Mouse (Mus musculus) lung, postnatal 0 days (tissue): ENCODE results near the gene Hspb7. TPM values are rescaled to one million over a fixed set of nuclear protein-coding genes. Genes with fewer than 3 reads are reported as not detected.

Source experiments
- ATAC-seq: fragments of 200-750 bp; cut with Nextera tagmentation; 2 replicates; pipeline ENCODE4 v1.8.0; 2017; ENCODE audit warnings: moderate library complexity
- DNase-seq: peaks from one replicate; pipeline ENCODE4 v3.0.0-alpha.2; 2016; ENCODE audit warnings: low spot score
- H3K27ac ChIP-seq: fragments of 300-500 bp; sonication (generic); 2 replicates; pipeline ENCODE4 v1.5.1; 2014; ENCODE audit warnings: antibody characterized with exemption, mild to moderate bottlenecking, low read length, mixed read lengths
- H3K27me3 ChIP-seq: fragments of 300-500 bp; sonication (generic); replicated peaks from 2 replicates; pipeline ENCODE4 v1.6.1; 2014; ENCODE audit warnings: low read length, mixed read lengths; ENCODE audit not compliant: insufficient read depth
- H3K36me3 ChIP-seq: fragments of 300-500 bp; sonication (generic); 2 replicates; pipeline ENCODE4 v1.6.1; 2014; ENCODE audit warnings: low read length, mixed read lengths; ENCODE audit not compliant: insufficient read depth
- H3K4me1 ChIP-seq: fragments of 300-500 bp; sonication (generic); 2 replicates; pipeline ENCODE4 v1.6.1; 2014; ENCODE audit warnings: antibody characterized with exemption, low read depth, low read length, mixed read lengths; ENCODE audit not compliant: insufficient read depth
- H3K4me2 ChIP-seq: fragments of 300-500 bp; sonication (generic); replicated peaks from 2 replicates; pipeline ENCODE4 v1.6.1; 2014; ENCODE audit warnings: low read depth, mild to moderate bottlenecking, low read length, moderate library complexity, mixed read lengths
- H3K4me3 ChIP-seq: fragments of 300-500 bp; sonication (generic); 2 replicates; pipeline ENCODE4 v1.5.1; 2014; ENCODE audit warnings: low read depth, low read length
- H3K9ac ChIP-seq: fragments of 300-500 bp; sonication (generic); replicated peaks from 2 replicates; pipeline ENCODE4 v1.6.1; 2014; ENCODE audit warnings: low read depth, mild to moderate bottlenecking
- H3K9me3 ChIP-seq: fragments of 300-500 bp; sonication (generic); 2 replicates; pipeline ENCODE4 v1.6.1; 2016; ENCODE audit warnings: low read length, mixed read lengths
- CTCF ChIP-seq: IDR thresholded peaks from 2 replicates; pipeline ENCODE4 v1.5.1; 2016; ENCODE audit warnings: antibody characterized with exemption, mild to moderate bottlenecking
- EP300 ChIP-seq: IDR thresholded peaks from 2 replicates; pipeline ENCODE4 v1.6.1; 2016; ENCODE audit warnings: antibody characterized with exemption, mild to moderate bottlenecking, control low read depth
- WGBS: fragments of 180-500 bp; shearing (Covaris S2); extraction: QIAGEN DNeasy Blood & Tissue Kit; methylation state at CpG from one replicate; pipeline ENCODE4 v1.1.7; 2014; 5-methylcytosine and 5-hydroxymethylcytosine counted together
- polyA plus RNA-seq: library from polyadenylated mRNA; unstranded; fragments of >200 nt; fragmentation: Nextera tagmentation; extraction: Ambion mirVana; gene quantifications from 2 replicates; pipeline ENCODE4 v1.2.1, GENCODE M21; 2015

Hspb7 gene
- polyA plus RNA-seq, 1 experiment from 2014 or later, result 2.3 TPM

DNA sequence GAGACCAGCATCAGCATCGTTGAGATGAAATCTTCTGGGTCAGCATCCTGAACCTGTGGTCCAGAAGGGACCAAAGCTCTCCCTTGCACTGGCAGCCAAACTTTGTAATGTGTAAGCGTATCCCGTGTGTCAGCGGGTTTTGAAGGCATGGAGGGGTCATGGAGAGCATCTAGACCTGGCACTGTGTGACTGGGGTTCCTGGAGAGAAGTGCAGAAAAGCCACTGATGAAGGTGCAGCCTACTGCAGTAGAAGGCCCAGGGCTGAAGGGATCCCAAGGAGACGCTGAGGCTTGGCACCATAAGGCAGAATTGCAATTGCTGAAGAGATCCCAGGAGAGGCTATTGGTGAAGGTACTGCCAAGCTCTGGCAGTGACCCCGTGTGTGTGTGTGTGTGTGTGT lies 8.8 kb downstream of the Hspb7 start:
- TF ChIP-seq CTCF (no peak), EP300 (no peak)

DNA sequence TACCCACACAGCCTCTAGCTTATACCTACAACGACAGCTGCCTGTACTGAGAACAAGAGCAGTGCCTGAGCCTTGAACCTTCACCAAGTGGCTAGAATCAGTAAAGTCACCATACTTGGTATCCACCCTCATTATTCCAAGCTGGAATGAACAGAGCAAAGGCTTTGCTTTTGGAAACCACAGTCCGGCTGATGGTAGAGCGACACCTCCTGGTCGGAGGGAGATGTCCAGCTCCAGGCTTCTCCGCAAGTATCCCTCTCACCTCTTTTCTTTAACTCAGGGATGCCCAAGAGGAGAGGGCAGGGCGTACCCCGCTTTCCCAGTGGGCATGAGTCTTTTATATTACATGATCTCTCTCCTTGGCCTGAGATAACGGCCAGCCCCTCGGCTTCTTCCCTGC lies 9.3 kb downstream of the Hspb7 start:
- H3K4me3 ChIP-seq, result no peak overlapping the region
- H3K36me3 ChIP-seq, result no peaks in the 10 kb centered on the region
- no peak overlapping the region for H3K4me2 ChIP-seq
- no peaks in the 10 kb centered on the region for H3K27me3 ChIP-seq
- H3K27ac ChIP-seq, result no peak overlapping the region
- ATAC-seq, result no peak
- no peak overlapping the region for H3K9ac ChIP-seq
- H3K9me3 ChIP-seq, result no peaks in the 10 kb centered on the region
- no peak for TF ChIP-seq EP300
- TF ChIP-seq CTCF, result peak; percentile 75
- H3K4me1 ChIP-seq, result peaks cover 5% of the 10 kb centered on the region
- WGBS, result 48% methylated on average over 9 of the region's 9 CpGs
- DNase-seq, result peak; percentile 57

More for the DNA sequence above, 8.8 kb downstream of the Hspb7 start:
- no peak overlapping the region for H3K4me3 ChIP-seq
- WGBS, result 78% methylated on average over 6 of the region's 6 CpGs
- DNase-seq, result no peak
- no peaks in the 10 kb centered on the region for H3K27me3 ChIP-seq
- no peak overlapping the region for H3K4me2 ChIP-seq
- H3K36me3 ChIP-seq, result no peaks in the 10 kb centered on the region
- no peak for ATAC-seq
- no peak overlapping the region for H3K9ac ChIP-seq
- H3K27ac ChIP-seq, result no peak overlapping the region
- peaks cover 5% of the 10 kb centered on the region for H3K4me1 ChIP-seq
- no peaks in the 10 kb centered on the region for H3K9me3 ChIP-seq

DNA sequence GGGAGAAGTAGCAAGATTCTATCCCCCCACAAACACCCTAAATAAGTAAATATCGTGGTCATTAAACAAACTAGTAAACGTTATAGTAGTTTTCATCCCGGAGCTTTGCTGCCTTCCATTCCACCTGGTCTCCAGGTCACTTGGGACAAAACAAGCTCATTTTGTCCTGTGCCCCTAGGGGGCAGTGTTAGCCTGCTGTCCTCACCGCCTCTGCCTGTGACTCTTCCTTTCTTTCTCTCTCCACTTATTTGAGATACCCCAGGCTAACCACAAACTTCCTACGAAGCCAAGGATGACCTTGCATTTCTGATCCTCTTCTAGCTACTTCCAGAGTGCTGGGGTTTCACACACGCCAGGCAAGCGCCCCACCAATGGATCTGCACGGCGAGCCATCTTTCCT lies 10.4 kb downstream of the Hspb7 start:
- no peak overlapping the region for H3K27ac ChIP-seq
- no peak overlapping the region for H3K4me3 ChIP-seq
- no peaks in the 10 kb centered on the region for H3K36me3 ChIP-seq
- peak; percentile 78 for DNase-seq
- no peak overlapping the region for H3K4me2 ChIP-seq
- ATAC-seq, result peak; percentile 22; the same call in 1 of the 2 replicates
- 40% methylated on average over 9 of the region's 9 CpGs for WGBS
- no peak overlapping the region for H3K9ac ChIP-seq
- no peaks in the 10 kb centered on the region; the same call in 1 of the 2 replicates for H3K4me1 ChIP-seq
- H3K9me3 ChIP-seq, result no peaks in the 10 kb centered on the region
- no peak for TF ChIP-seq EP300
- TF ChIP-seq CTCF, result peak; percentile 90
- H3K27me3 ChIP-seq, result no peaks in the 10 kb centered on the region

GRCm38 (mm10) chr4:141432666-141433065 lies 12.1 kb downstream of the Hspb7 start:
- Histone ChIP-seq H3K4me2 (no peak overlapping the region), H3K4me3 (no peak overlapping the region), H3K9ac (no peak overlapping the region), H3K9me3 (no peaks in the 10 kb centered on the region), H3K36me3 (no peaks in the 10 kb centered on the region), H3K27me3 (no peaks in the 10 kb centered on the region), H3K27ac (no peak overlapping the region), H3K4me1 (no peaks in the 10 kb centered on the region)
- no peak for DNase-seq
- 45% methylated on average over 14 of the region's 14 CpGs for WGBS
- no peak for ATAC-seq
- TF ChIP-seq CTCF (no peak), EP300 (no peak)

DNA sequence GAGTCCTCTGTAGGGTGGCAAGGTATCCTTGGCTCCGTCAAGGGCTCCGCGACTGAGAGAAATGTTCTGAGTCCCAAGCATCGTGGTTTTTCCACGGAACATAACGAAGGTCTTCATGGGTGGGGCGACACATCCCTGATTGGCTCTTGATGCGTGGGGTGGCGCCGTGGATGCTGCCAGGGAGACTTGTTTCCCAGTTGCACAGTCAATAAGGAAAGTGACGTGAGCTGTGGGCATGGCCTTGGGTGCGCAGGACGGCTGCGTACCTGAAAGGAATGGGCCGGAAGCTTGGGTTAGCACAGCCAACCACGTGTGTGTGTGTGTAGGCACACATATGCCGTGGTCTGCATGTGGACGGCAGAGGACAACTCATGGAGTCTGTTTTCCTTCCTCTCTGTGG lies 12.6 kb downstream of the Hspb7 start:
- Histone ChIP-seq H3K9me3 (no peaks in the 10 kb centered on the region), H3K4me1 (no peaks in the 10 kb centered on the region), H3K9ac (no peak overlapping the region), H3K4me2 (no peak overlapping the region), H3K36me3 (no peaks in the 10 kb centered on the region), H3K4me3 (no peak overlapping the region), H3K27ac (no peak overlapping the region), H3K27me3 (no peaks in the 10 kb centered on the region)
- 85% methylated on average over 18 of the region's 18 CpGs for WGBS
- DNase-seq (no peak), ATAC-seq (no peak)
- TF ChIP-seq CTCF (no peak), EP300 (no peak)

GRCm38 (mm10) chr4:141435974-141436373 lies 15.4 kb downstream of the Hspb7 start, which contains the start of gene Srarp:
TSS of gene Srarp (minus strand) at chr4:141436105.
- no peak for TF ChIP-seq EP300
- TF ChIP-seq CTCF, result no peak
- 79% methylated on average over 1 of the region's 1 CpGs for WGBS

GRCm38 (mm10) chr4:141439083-141439803 lies 18.7 kb downstream of the Hspb7 start:
- Histone ChIP-seq H3K4me3 (no peak overlapping the region), H3K4me1 (peaks cover 6% of the 10 kb centered on the region; the same call in 1 of the 2 replicates), H3K4me2 (no peak overlapping the region), H3K36me3 (no peaks in the 10 kb centered on the region), H3K9me3 (no peaks in the 10 kb centered on the region), H3K27ac (no peak overlapping the region), H3K27me3 (no peaks in the 10 kb centered on the region), H3K9ac (no peak overlapping the region)
- WGBS, result 66% methylated on average over 12 of the region's 12 CpGs
- TF ChIP-seq EP300 (no peak), CTCF (no peak)
- peak; percentile 24 for DNase-seq
- ATAC-seq, result no peak

More at GRCm38 (mm10) chr4:141435974-141436373, 15.4 kb downstream of the Hspb7 start, which contains the start of gene Srarp:
- Histone ChIP-seq H3K36me3 (no peaks in the 10 kb centered on the region), H3K4me3 (no peak within 1 kb of the TSS), H3K27ac (no peak within 1 kb of the TSS), H3K4me2 (no peak within 1 kb of the TSS), H3K27me3 (no peaks in the 10 kb centered on the region), H3K9me3 (no peaks in the 10 kb centered on the region), H3K4me1 (no peaks in the 10 kb centered on the region), H3K9ac (no peak within 1 kb of the TSS)
- no peak for DNase-seq
- no peak for ATAC-seq
